Mouse (Mus musculus) heart, embryonic 11.5 days (tissue): ENCODE data around the gene Ppfibp1. TPM values are rescaled to one million over a fixed set of nuclear protein-coding genes. Genes with fewer than 3 reads are reported as not detected.

Source experiments
- ATAC-seq: fragments of 200-750 bp; cut with Nextera tagmentation; replicated peaks from 2 replicates; pipeline ENCODE4 v1.8.0; 2017; ENCODE audit warnings: moderate library complexity; ENCODE audit not compliant: insufficient number of reproducible peaks, low FRiP score, low TSS enrichment
- H3K27ac ChIP-seq: fragments of 300-500 bp; sonication (generic); 2 replicates; pipeline ENCODE4 v1.5.1; 2014; ENCODE audit warnings: mild to moderate bottlenecking, low read depth, low read length
- H3K27me3 ChIP-seq: fragments of 300-500 bp; sonication (generic); 2 replicates; pipeline ENCODE4 v1.6.1; 2014; ENCODE audit warnings: mild to moderate bottlenecking, low read length, mixed read lengths; ENCODE audit not compliant: control insufficient read depth, insufficient read depth
- H3K36me3 ChIP-seq: fragments of 300-500 bp; sonication (generic); 2 replicates; pipeline ENCODE4 v1.6.1; 2014; ENCODE audit warnings: mild to moderate bottlenecking, low read length, moderate library complexity, mixed read lengths; ENCODE audit not compliant: control insufficient read depth, insufficient read depth
- H3K4me1 ChIP-seq: fragments of 300-500 bp; sonication (generic); 2 replicates; pipeline ENCODE4 v1.6.1; 2014; ENCODE audit warnings: low read length; ENCODE audit not compliant: control insufficient read depth, insufficient read depth
- H3K4me2 ChIP-seq: fragments of 300-500 bp; sonication (generic); 2 replicates; pipeline ENCODE4 v1.6.1; 2014; ENCODE audit warnings: mild to moderate bottlenecking, moderate library complexity
- H3K4me3 ChIP-seq: fragments of 300-500 bp; sonication (generic); 2 replicates; pipeline ENCODE4 v1.5.1; 2014; ENCODE audit warnings: low read depth, low read length
- H3K9ac ChIP-seq: fragments of 300-500 bp; sonication (generic); 2 replicates; pipeline ENCODE4 v1.6.1; 2014; ENCODE audit warnings: mild to moderate bottlenecking, low read depth, low read length, moderate library complexity
- H3K9me3 ChIP-seq: fragments of 300-500 bp; sonication (generic); replicated peaks from 2 replicates; pipeline ENCODE4 v1.6.1; 2016; ENCODE audit warnings: low read length; ENCODE audit not compliant: control insufficient read depth
- WGBS: fragments of 180-500 bp; shearing (Covaris S2); extraction: QIAGEN DNeasy Blood & Tissue Kit; methylation state at CpG from one replicate; pipeline ENCODE4 v1.1.7; 2014; ENCODE audit not compliant: insufficient replicate concordance; 5-methylcytosine and 5-hydroxymethylcytosine counted together
- polyA plus RNA-seq: library from polyadenylated mRNA; unstranded; fragments of >200 nt; fragmentation: Nextera tagmentation; extraction: Ambion mirVana; gene quantifications from 2 replicates; pipeline ENCODE4 v1.2.1, GENCODE M21; 2014

The Ppfibp1 gene
- polyA plus RNA-seq, 1 experiment from 2014 or later, result 78.0 TPM

GRCm38 (mm10) chr6:146904707-146905106, 16.4 kb downstream of the Ppfibp1 start:
- Histone ChIP-seq H3K9me3 (no peaks in the 10 kb centered on the region), H3K27ac (no peak overlapping the region), H3K4me3 (no peak overlapping the region), H3K36me3 (no peaks in the 10 kb centered on the region), H3K9ac (no peak overlapping the region), H3K27me3 (no peaks in the 10 kb centered on the region), H3K4me2 (no peak overlapping the region), H3K4me1 (peaks cover 31% of the 10 kb centered on the region)
- WGBS, result 81% methylated on average over 3 of the region's 3 CpGs
- no peak for ATAC-seq

GRCm38 (mm10) chr6:146906000-146906786, 17.9 kb downstream of the Ppfibp1 start:
- Histone ChIP-seq H3K4me1 (peaks cover 35% of the 10 kb centered on the region), H3K27me3 (no peaks in the 10 kb centered on the region), H3K4me3 (no peak overlapping the region), H3K36me3 (no peaks in the 10 kb centered on the region), H3K9ac (no peak overlapping the region), H3K9me3 (no peaks in the 10 kb centered on the region), H3K27ac (no peak overlapping the region), H3K4me2 (no peak overlapping the region)
- no peak for ATAC-seq
- 71% methylated on average over 3 of the region's 3 CpGs for WGBS

GRCm38 (mm10) chr6:146907061-146907794, 18.9 kb downstream of the Ppfibp1 start:
- Histone ChIP-seq H3K9me3 (no peaks in the 10 kb centered on the region), H3K36me3 (no peaks in the 10 kb centered on the region), H3K4me1 (peaks cover 45% of the 10 kb centered on the region), H3K9ac (no peak overlapping the region), H3K27ac (no peak overlapping the region), H3K27me3 (no peaks in the 10 kb centered on the region), H3K4me3 (no peak overlapping the region), H3K4me2 (no peak overlapping the region)
- WGBS, result 61% methylated on average over 5 of the region's 5 CpGs
- ATAC-seq, result no peak

- H3K9ac ChIP-seq, result no peak overlapping the region
- peaks cover 51% of the 10 kb centered on the region for H3K4me1 ChIP-seq
- H3K4me2 ChIP-seq, result no peak overlapping the region
- H3K4me3 ChIP-seq, result no peak overlapping the region
- no peaks in the 10 kb centered on the region for H3K27me3 ChIP-seq
- no peak overlapping the region for H3K27ac ChIP-seq
- WGBS, result 84% methylated on average over 1 of the region's 1 CpGs
- H3K9me3 ChIP-seq, result no peaks in the 10 kb centered on the region
- no peak for ATAC-seq
- no peaks in the 10 kb centered on the region for H3K36me3 ChIP-seq
Observed at GRCm38 (mm10) chr6:146907795-146908190, 19.5 kb downstream of the Ppfibp1 start.

- Histone ChIP-seq H3K9me3 (no peaks in the 10 kb centered on the region), H3K4me3 (no peak overlapping the region), H3K4me2 (no peak overlapping the region), H3K27me3 (no peaks in the 10 kb centered on the region), H3K27ac (no peak overlapping the region), H3K36me3 (no peaks in the 10 kb centered on the region), H3K9ac (no peak overlapping the region), H3K4me1 (peaks cover 60% of the 10 kb centered on the region)
- 47% methylated on average over 2 of the region's 2 CpGs for WGBS
- no peak for ATAC-seq
Observed at GRCm38 (mm10) chr6:146908801-146909200, 20.5 kb downstream of the Ppfibp1 start.

GRCm38 (mm10) chr6:146909725-146910489, 21.6 kb downstream of the Ppfibp1 start:
- Histone ChIP-seq H3K4me2 (no peak overlapping the region), H3K27ac (no peak overlapping the region), H3K4me3 (no peak overlapping the region), H3K27me3 (no peaks in the 10 kb centered on the region), H3K4me1 (peaks cover 61% of the 10 kb centered on the region), H3K36me3 (no peaks in the 10 kb centered on the region), H3K9ac (no peak overlapping the region), H3K9me3 (no peaks in the 10 kb centered on the region)
- no peak for ATAC-seq
- WGBS, result 72% methylated on average over 5 of the region's 5 CpGs

- Histone ChIP-seq H3K9me3 (no peaks in the 10 kb centered on the region), H3K4me1 (peaks cover 64% of the 10 kb centered on the region), H3K27me3 (no peaks in the 10 kb centered on the region), H3K27ac (no peak overlapping the region), H3K9ac (no peak overlapping the region), H3K4me2 (no peak overlapping the region), H3K36me3 (no peaks in the 10 kb centered on the region), H3K4me3 (no peak overlapping the region)
- WGBS, result 79% methylated on average over 2 of the region's 2 CpGs
- no peak for ATAC-seq
Observed at GRCm38 (mm10) chr6:146910801-146911200, 22.5 kb downstream of the Ppfibp1 start.

GRCm38 (mm10) chr6:146912835-146913488, 24.7 kb downstream of the Ppfibp1 start:
- WGBS, result 23% methylated on average over 3 of the region's 3 CpGs
- H3K27ac ChIP-seq, result peak overlapping the region; percentile 64
- no peaks in the 10 kb centered on the region for H3K27me3 ChIP-seq
- H3K4me3 ChIP-seq, result no peak overlapping the region
- H3K9ac ChIP-seq, result no peak overlapping the region
- H3K4me2 ChIP-seq, result no peak overlapping the region
- H3K9me3 ChIP-seq, result no peaks in the 10 kb centered on the region
- no peak for ATAC-seq
- H3K4me1 ChIP-seq, result peaks cover 53% of the 10 kb centered on the region
- no peaks in the 10 kb centered on the region for H3K36me3 ChIP-seq
